Mouse (Mus musculus) spleen, adult 2 months (tissue): ENCODE results near the gene Vars.

Experiments used
- CTCF ChIP-seq: fragments of 200-500 bp; IDR thresholded peaks from 2 replicates; pipeline ENCODE4 v1.5.1; 2011; ENCODE audit warnings: mild to moderate bottlenecking, inconsistent platforms; ENCODE audit not compliant: insufficient read depth, insufficient read length, insufficient replicate concordance; ENCODE audit errors: extremely low read depth
- POLR2A ChIP-seq: fragments of 200-500 bp; IDR thresholded peaks from 2 replicates; pipeline ENCODE4 v1.6.1; 2011; ENCODE audit warnings: low read depth, low read length, inconsistent platforms

GRCm38 (mm10) chr17:35003022-35003838 lies 2.4 kb downstream of the Vars start:
- TF ChIP-seq CTCF: no peak
- TF ChIP-seq POLR2A: no peak
